Mouse (Mus musculus): ENCODE data around the gene Pak2.

DNA sequence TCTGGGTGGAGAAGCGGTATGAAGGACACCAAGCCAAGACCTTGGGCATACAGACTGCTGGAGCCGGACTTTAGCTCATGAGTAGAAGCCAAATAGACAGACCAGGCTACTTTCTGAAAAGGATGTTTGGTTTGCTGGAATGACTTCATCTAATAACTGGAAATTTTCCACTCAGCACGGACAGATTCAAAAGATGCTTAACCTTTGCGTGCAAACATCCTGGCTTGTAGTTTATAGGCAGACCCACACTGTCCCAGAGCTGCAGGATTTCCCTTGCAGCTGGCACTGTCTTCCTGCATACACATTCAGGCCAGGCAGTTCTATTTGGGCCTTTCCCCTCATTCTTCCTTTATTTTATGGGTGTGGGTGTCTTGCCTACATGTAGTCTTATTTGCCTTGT lies 47.9 kb upstream of the Pak2 start:
- no peak for TF ChIP-seq CTCF (IDR thresholded peaks at IDR 0.05; ENCODE audit: extremely low read depth, insufficient read length, insufficient replicate concordance, low read depth, low read length)
- no peak for TF ChIP-seq POLR2A (IDR thresholded peaks at IDR 0.05; ENCODE audit: low read depth, low read length)
